Mouse (Mus musculus): ENCODE data around the gene Btbd3. TPM values are rescaled to one million over a fixed set of nuclear protein-coding genes. Genes with fewer than 3 reads are reported as not detected.

Btbd3 gene
- polyA plus RNA-seq, 1 experiment, result 4.4 TPM

DNA sequence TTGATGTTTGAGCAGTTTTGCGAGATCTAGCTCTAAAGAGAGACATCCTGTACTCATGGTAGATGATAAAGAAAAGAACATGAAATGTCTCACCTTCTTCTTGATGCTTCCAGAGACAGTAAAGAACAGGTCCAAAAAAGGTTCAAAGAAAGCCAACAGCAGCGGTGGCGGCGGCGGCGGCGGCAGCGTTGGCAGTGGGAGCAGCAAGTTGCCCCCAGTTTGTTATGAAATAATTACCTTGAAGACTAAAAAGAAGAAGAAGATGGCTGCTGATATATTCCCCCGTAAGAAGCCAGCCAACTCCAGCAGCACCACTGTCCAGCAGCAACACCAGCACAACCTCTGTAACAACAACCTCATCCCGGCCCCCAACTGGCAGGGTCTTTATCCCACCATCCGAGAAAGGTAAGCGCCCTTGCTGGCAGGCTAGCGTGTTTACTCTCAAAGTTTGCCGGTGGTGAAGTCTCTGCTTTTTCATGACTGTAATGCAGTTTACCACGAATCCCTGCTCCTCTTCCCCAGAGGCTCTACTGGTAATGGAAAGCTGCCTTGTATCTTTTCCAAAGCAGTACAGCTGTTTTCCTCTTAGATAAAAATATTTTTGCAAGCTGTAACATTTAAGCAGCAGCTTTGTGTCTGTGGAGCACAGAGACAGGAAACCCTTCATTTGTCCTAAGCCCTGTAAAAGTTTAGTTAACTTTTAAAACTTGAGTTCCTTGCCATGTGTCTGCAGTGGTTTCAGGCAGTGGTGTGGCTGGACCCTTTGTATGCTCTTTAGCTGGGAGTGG, 22.7 kb downstream of the Btbd3 start:
- peaks cover 4% of the 10 kb centered on the region for H3K4me1 ChIP-seq (ENCODE audit: control insufficient read depth, insufficient read depth, low read length)
- no peak for TF ChIP-seq POLR2A (IDR thresholded peaks at IDR 0.05; ENCODE audit: borderline replicate concordance, low read depth, low read length)
- TF ChIP-seq CTCF (IDR thresholded peaks at IDR 0.05; ENCODE audit: low read depth, low read length), result no peak
- H3K27ac ChIP-seq (ENCODE audit: insufficient read depth, low read depth, low read length), result no peak overlapping the region
- no peak overlapping the region for H3K4me3 ChIP-seq (ENCODE audit: insufficient read depth, low read length)

DNA sequence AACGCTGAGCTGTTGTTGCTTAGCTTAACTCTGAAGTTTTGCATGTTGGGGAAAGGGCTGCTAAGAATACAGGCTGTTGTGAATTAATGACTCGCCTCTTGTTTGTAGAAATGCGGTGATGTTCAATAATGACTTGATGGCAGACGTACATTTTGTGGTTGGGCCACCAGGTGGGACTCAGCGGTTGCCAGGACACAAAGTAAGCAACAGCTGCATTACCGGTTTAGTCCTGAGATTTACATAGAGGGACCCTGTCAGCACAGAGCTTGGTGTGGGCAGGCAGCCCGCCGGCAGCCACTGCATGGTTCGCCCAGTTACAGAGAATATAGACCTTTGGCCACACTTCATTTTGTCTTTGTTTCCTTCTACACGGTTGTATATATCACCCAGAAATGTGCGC, 23.3 kb downstream of the Btbd3 start:
- Histone ChIP-seq H3K4me3 (ENCODE audit: insufficient read depth, low read length) (no peak overlapping the region), H3K27ac (ENCODE audit: insufficient read depth, low read depth, low read length) (no peak overlapping the region), H3K4me1 (ENCODE audit: control insufficient read depth, insufficient read depth, low read length) (peaks cover 1% of the 10 kb centered on the region)
- no peak for TF ChIP-seq CTCF (IDR thresholded peaks at IDR 0.05; ENCODE audit: low read depth, low read length)
- no peak for TF ChIP-seq POLR2A (IDR thresholded peaks at IDR 0.05; ENCODE audit: borderline replicate concordance, low read depth, low read length)

GRCm38 (mm10) chr2:138280225-138280711, 23.9 kb downstream of the Btbd3 start:
- Histone ChIP-seq H3K4me1 (ENCODE audit: control insufficient read depth, insufficient read depth, low read length) (no peaks in the 10 kb centered on the region), H3K27ac (ENCODE audit: insufficient read depth, low read depth, low read length) (no peak overlapping the region), H3K4me3 (ENCODE audit: insufficient read depth, low read length) (no peak overlapping the region)
- TF ChIP-seq POLR2A (IDR thresholded peaks at IDR 0.05; ENCODE audit: borderline replicate concordance, low read depth, low read length) (no peak), CTCF (IDR thresholded peaks at IDR 0.05; ENCODE audit: low read depth, low read length) (no peak)

DNA sequence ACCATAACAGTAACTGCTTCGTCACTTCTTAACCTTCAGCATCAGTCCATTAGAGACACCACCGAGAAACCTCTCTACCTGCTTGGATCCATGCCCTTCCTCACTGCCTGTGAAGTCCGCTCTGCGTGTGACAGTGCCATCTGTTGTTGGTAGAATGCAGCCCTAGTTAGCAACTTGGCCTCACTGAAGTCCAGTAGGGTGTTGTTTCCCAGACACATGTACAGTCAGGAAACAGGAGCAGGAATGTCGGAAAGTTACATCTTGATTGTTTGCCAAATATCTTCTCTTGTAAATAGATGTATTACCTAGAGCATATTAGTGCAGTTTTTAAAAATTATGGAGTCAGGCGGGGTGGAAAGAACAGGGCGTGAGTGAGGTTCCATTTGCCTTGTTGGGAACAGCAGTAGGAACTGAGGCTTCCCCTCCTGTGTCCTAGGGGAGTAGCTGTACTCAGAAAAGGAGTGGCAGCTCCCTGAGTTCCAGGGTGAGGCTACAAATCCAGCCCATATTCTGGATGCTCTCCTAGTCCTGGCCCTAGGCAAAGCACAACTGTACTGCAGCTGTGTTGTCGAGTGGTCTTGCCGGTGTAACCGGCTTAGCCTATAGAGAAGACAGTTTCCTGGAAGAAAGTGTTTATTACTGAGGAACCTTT, 25.3 kb downstream of the Btbd3 start:
- no peaks in the 10 kb centered on the region for H3K4me1 ChIP-seq (ENCODE audit: control insufficient read depth, insufficient read depth, low read length)
- H3K27ac ChIP-seq (ENCODE audit: insufficient read depth, low read depth, low read length), result no peak overlapping the region
- no peak overlapping the region for H3K4me3 ChIP-seq (ENCODE audit: insufficient read depth, low read length)
- TF ChIP-seq POLR2A (IDR thresholded peaks at IDR 0.05; ENCODE audit: borderline replicate concordance, low read depth, low read length), result no peak
- TF ChIP-seq CTCF (IDR thresholded peaks at IDR 0.05; ENCODE audit: low read depth, low read length), result no peak

DNA sequence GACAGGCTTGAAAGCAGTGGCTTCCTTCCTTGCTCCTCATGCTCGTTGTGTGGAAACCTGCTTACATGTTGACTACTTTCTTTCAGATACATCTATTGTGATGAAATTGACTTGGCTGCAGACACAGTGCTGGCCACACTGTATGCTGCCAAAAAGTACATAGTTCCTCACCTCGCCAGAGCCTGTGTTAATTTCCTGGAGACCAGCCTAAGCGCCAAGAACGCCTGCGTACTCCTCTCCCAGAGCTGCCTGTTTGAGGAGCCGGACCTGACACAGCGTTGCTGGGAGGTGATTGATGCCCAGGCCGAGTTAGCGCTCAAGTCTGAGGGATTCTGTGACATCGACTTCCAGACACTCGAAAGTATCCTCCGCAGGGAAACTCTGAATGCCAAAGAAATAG, 27.0 kb downstream of the Btbd3 start:
- Histone ChIP-seq H3K4me3 (ENCODE audit: insufficient read depth, low read length) (no peak overlapping the region), H3K27ac (ENCODE audit: insufficient read depth, low read depth, low read length) (no peak overlapping the region), H3K4me1 (ENCODE audit: control insufficient read depth, insufficient read depth, low read length) (no peaks in the 10 kb centered on the region)
- no peak for TF ChIP-seq CTCF (IDR thresholded peaks at IDR 0.05; ENCODE audit: low read depth, low read length)
- TF ChIP-seq POLR2A (IDR thresholded peaks at IDR 0.05; ENCODE audit: borderline replicate concordance, low read depth, low read length), result no peak

- Histone ChIP-seq H3K4me3 (ENCODE audit: insufficient read depth, low read length) (no peak overlapping the region), H3K4me1 (ENCODE audit: control insufficient read depth, insufficient read depth, low read length) (no peaks in the 10 kb centered on the region), H3K27ac (ENCODE audit: insufficient read depth, low read depth, low read length) (no peak overlapping the region)
- no peak for TF ChIP-seq CTCF (IDR thresholded peaks at IDR 0.05; ENCODE audit: low read depth, low read length)
- no peak for TF ChIP-seq POLR2A (IDR thresholded peaks at IDR 0.05; ENCODE audit: borderline replicate concordance, low read depth, low read length)
Measured at GRCm38 (mm10) chr2:138283856-138284255, 27.5 kb downstream of the Btbd3 start.

GRCm38 (mm10) chr2:138285811-138286210, 29.4 kb downstream of the Btbd3 start:
- no peak for TF ChIP-seq POLR2A (IDR thresholded peaks at IDR 0.05; ENCODE audit: borderline replicate concordance, low read depth, low read length)
- no peak for TF ChIP-seq CTCF (IDR thresholded peaks at IDR 0.05; ENCODE audit: low read depth, low read length)
- H3K27ac ChIP-seq (ENCODE audit: insufficient read depth, low read depth, low read length), result no peak overlapping the region
- H3K4me1 ChIP-seq (ENCODE audit: control insufficient read depth, insufficient read depth, low read length), result no peaks in the 10 kb centered on the region
- H3K4me3 ChIP-seq (ENCODE audit: insufficient read depth, low read length), result no peak overlapping the region

DNA sequence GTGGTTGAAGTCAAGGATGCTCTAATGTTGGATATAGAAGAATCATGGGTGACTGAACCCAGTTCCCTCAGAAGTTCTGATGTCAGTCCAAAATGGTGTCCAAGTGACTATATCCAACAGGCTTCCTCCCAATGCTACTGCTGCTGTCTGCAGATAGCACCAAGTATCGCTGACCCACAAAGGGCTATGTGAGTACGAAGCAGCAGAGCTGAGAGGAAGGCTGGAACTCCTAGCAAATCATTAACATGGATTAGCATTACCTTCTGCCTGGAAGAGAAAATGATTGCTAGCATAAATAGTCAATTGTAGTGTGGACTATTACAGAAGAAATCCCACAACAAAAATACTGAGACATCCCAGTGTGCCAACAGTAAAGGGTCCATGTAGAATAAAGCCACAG, 33.8 kb downstream of the Btbd3 start:
- TF ChIP-seq POLR2A (IDR thresholded peaks at IDR 0.05; ENCODE audit: borderline replicate concordance, low read depth, low read length) (no peak), CTCF (IDR thresholded peaks at IDR 0.05; ENCODE audit: low read depth, low read length) (no peak)
- H3K4me3 ChIP-seq (ENCODE audit: insufficient read depth, low read length), result no peak overlapping the region
- H3K27ac ChIP-seq (ENCODE audit: insufficient read depth, low read depth, low read length), result no peak overlapping the region
- no peaks in the 10 kb centered on the region for H3K4me1 ChIP-seq (ENCODE audit: control insufficient read depth, insufficient read depth, low read length)

DNA sequence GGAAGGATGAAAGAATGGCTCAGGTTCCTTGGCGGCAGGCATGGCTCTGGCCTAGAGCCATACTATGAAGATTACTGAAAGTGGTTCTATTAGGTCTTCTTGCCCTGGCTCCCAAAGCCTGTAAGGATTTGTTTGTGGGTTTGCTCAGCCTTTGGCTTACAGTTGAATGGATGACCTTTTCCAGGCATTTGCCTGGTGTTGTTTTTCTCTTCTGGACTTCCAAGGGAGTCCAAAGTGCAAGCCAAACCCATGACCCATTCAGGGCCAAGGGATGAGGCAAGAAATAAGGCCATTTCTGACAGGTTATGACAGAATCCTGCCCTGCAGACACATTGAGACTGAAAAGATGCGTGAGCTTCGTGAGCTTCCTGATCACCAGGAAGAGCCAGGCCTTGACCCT, 37.9 kb downstream of the Btbd3 start:
- H3K4me1 ChIP-seq (ENCODE audit: control insufficient read depth, insufficient read depth, low read length), result no peaks in the 10 kb centered on the region
- TF ChIP-seq CTCF (IDR thresholded peaks at IDR 0.05; ENCODE audit: low read depth, low read length) (no peak), POLR2A (IDR thresholded peaks at IDR 0.05; ENCODE audit: borderline replicate concordance, low read depth, low read length) (no peak)
- no peak overlapping the region for H3K4me3 ChIP-seq (ENCODE audit: insufficient read depth, low read length)
- no peak overlapping the region for H3K27ac ChIP-seq (ENCODE audit: insufficient read depth, low read depth, low read length)

DNA sequence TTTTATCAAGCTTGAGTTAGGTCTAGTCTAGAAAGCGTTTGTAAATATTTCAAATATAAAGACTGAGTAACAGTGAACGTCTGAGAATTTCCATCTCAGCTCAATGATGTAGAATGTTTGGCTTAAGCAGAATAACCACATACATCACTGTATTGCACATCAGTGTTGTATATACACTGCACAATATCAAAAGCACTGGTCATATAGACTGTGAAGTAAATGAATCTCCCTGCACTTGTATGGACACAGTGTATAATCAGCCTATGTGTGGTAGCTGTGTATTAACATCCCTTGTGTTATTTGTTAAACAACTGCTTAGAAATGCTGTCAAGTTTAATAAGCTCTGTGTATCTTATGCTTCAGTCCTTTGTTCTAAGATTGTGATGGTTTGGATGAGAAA, 49.9 kb downstream of the Btbd3 start:
- TF ChIP-seq POLR2A (IDR thresholded peaks at IDR 0.05; ENCODE audit: borderline replicate concordance, low read depth, low read length) (no peak), CTCF (IDR thresholded peaks at IDR 0.05; ENCODE audit: low read depth, low read length) (no peak)
- no peak overlapping the region for H3K4me3 ChIP-seq (ENCODE audit: insufficient read depth, low read length)
- no peaks in the 10 kb centered on the region for H3K4me1 ChIP-seq (ENCODE audit: control insufficient read depth, insufficient read depth, low read length)
- no peak overlapping the region for H3K27ac ChIP-seq (ENCODE audit: insufficient read depth, low read depth, low read length)

Data from bone marrow macrophage, adult 2 months (primary cell).